Mouse (Mus musculus): ENCODE data around the gene Sh3bp4.

Gene Sh3bp4

GRCm38 (mm10) chr1:89070103-89070700 lies at the start of gene Sh3bp4:
Gene Sh3bp4 (plus strand): TSS chr1:89070415.
- under 1% methylated on average over 63 of the region's 63 CpGs for WGBS

GRCm38 (mm10) chr1:89022997-89023396 lies 47.2 kb upstream of the Sh3bp4 start:
- WGBS = 96% methylated on average over 7 of the region's 7 CpGs

GRCm38 (mm10) chr1:89024696-89025612 lies 45.3 kb upstream of the Sh3bp4 start:
- 85% methylated on average over 9 of the region's 9 CpGs for WGBS

- WGBS = 73% methylated on average over 1 of the region's 1 CpGs
Observed at GRCm38 (mm10) chr1:89026040-89026439, 44.2 kb upstream of the Sh3bp4 start.

- 82% methylated on average over 11 of the region's 11 CpGs for WGBS
Observed at GRCm38 (mm10) chr1:89029136-89029927, 40.9 kb upstream of the Sh3bp4 start.

GRCm38 (mm10) chr1:89033661-89034060 lies 36.6 kb upstream of the Sh3bp4 start:
- 62% methylated on average over 8 of the region's 8 CpGs for WGBS

GRCm38 (mm10) chr1:89034061-89034460 lies 36.2 kb upstream of the Sh3bp4 start:
- 67% methylated on average over 4 of the region's 4 CpGs for WGBS

GRCm38 (mm10) chr1:89035115-89035514 lies 35.1 kb upstream of the Sh3bp4 start:
- WGBS = 43% methylated on average over 5 of the region's 5 CpGs

GRCm38 (mm10) chr1:89039836-89040235 lies 30.4 kb upstream of the Sh3bp4 start:
- 69% methylated on average over 2 of the region's 2 CpGs for WGBS

GRCm38 (mm10) chr1:89041290-89041689 lies 28.9 kb upstream of the Sh3bp4 start:
- whole genome bisulfite sequencing = 53% methylated on average over 5 of the region's 5 CpGs

GRCm38 (mm10) chr1:89042081-89042480 lies 28.1 kb upstream of the Sh3bp4 start:
- 76% methylated on average over 4 of the region's 4 CpGs for WGBS

- WGBS = 85% methylated on average over 10 of the region's 10 CpGs
Observed at GRCm38 (mm10) chr1:89042956-89043355, 27.3 kb upstream of the Sh3bp4 start.

GRCm38 (mm10) chr1:89045403-89045802 lies 24.8 kb upstream of the Sh3bp4 start:
- WGBS = 49% methylated on average over 8 of the region's 8 CpGs

GRCm38 (mm10) chr1:89049506-89049905 lies 20.7 kb upstream of the Sh3bp4 start:
- WGBS = 54% methylated on average over 4 of the region's 4 CpGs

- 57% methylated on average over 1 of the region's 1 CpGs for WGBS
Observed at GRCm38 (mm10) chr1:89056175-89056574, 14.0 kb upstream of the Sh3bp4 start.

- WGBS = 49% methylated on average over 3 of the region's 3 CpGs
Observed at GRCm38 (mm10) chr1:89057430-89057829, 12.8 kb upstream of the Sh3bp4 start.

- 94% methylated on average over 1 of the region's 1 CpGs for WGBS
Observed at GRCm38 (mm10) chr1:89058011-89058410, 12.2 kb upstream of the Sh3bp4 start.

- 74% methylated on average over 4 of the region's 4 CpGs for WGBS
Observed at GRCm38 (mm10) chr1:89062977-89063376, 7.2 kb upstream of the Sh3bp4 start.

- WGBS = 89% methylated on average over 3 of the region's 3 CpGs
Observed at GRCm38 (mm10) chr1:89063800-89064199, 6.4 kb upstream of the Sh3bp4 start.

GRCm38 (mm10) chr1:89068812-89069211 lies 1.4 kb upstream of the Sh3bp4 start:
- WGBS = 70% methylated on average over 5 of the region's 5 CpGs

- WGBS = under 1% methylated on average over 24 of the region's 25 CpGs
Observed at GRCm38 (mm10) chr1:89069479-89070102, 624 bp upstream of the Sh3bp4 start.
